Mouse (Mus musculus) kidney, postnatal 0 days (tissue): ENCODE results near the gene Gpr27. TPM values are rescaled to one million over a fixed set of nuclear protein-coding genes. Genes with fewer than 3 reads are reported as not detected.

Experiments
- ATAC-seq: fragments of 200-750 bp; cut with Nextera tagmentation; replicated peaks from 2 replicates; pipeline ENCODE4 v1.8.0; 2017; ENCODE audit warnings: low read depth, moderate number of reproducible peaks, moderate TSS enrichment, moderate library complexity; ENCODE audit not compliant: low FRiP score
- DNase-seq: peaks from one replicate; pipeline ENCODE4 v3.0.0-alpha.2; 2016; ENCODE audit warnings: low spot score
- H3K27ac ChIP-seq: fragments of 300-500 bp; sonication (generic); 2 replicates; pipeline ENCODE4 v1.5.1; 2014; ENCODE audit warnings: mild to moderate bottlenecking
- H3K27me3 ChIP-seq: fragments of 300-500 bp; sonication (generic); 2 replicates; pipeline ENCODE4 v1.6.1; 2014; ENCODE audit warnings: low read length, mixed read lengths; ENCODE audit not compliant: insufficient read depth
- H3K36me3 ChIP-seq: fragments of 300-500 bp; sonication (generic); 2 replicates; pipeline ENCODE4 v1.6.1; 2014; ENCODE audit warnings: low read length, mixed read lengths; ENCODE audit not compliant: insufficient read depth
- H3K4me1 ChIP-seq: fragments of 300-500 bp; sonication (generic); replicated peaks from 2 replicates; pipeline ENCODE4 v1.6.1; 2014; ENCODE audit warnings: antibody characterized with exemption, low read length, mixed read lengths; ENCODE audit not compliant: insufficient read depth
- H3K4me2 ChIP-seq: fragments of 300-500 bp; sonication (generic); 2 replicates; pipeline ENCODE4 v1.6.1; 2014; ENCODE audit warnings: mild to moderate bottlenecking, low read length, moderate library complexity, mixed read lengths
- H3K4me3 ChIP-seq: fragments of 300-500 bp; sonication (generic); replicated peaks from 2 replicates; pipeline ENCODE4 v1.5.1; 2014; ENCODE audit warnings: low read depth, low read length
- H3K9ac ChIP-seq: fragments of 300-500 bp; sonication (generic); 2 replicates; pipeline ENCODE4 v1.6.1; 2014; ENCODE audit warnings: low read depth, low read length
- H3K9me3 ChIP-seq: fragments of 300-500 bp; sonication (generic); replicated peaks from 2 replicates; pipeline ENCODE4 v1.6.1; 2016; ENCODE audit warnings: low read length, inconsistent platforms, mixed read lengths
- CTCF ChIP-seq: IDR thresholded peaks from 2 replicates; pipeline ENCODE4 v1.5.1; 2016; ENCODE audit warnings: antibody characterized with exemption, low read depth, mild to moderate bottlenecking, moderate library complexity
- WGBS: fragments of 180-500 bp; shearing (Covaris S2); extraction: QIAGEN DNeasy Blood & Tissue Kit; methylation state at CpG from one replicate; pipeline ENCODE4 v1.1.7; 2014; 5-methylcytosine and 5-hydroxymethylcytosine counted together
- polyA plus RNA-seq: library from polyadenylated mRNA; unstranded; fragments of >200 nt; fragmentation: Nextera tagmentation; extraction: Ambion mirVana; gene quantifications from 2 replicates; pipeline ENCODE4 v1.2.1, GENCODE M21; 2015

The Gpr27 gene
- polyA plus RNA-seq, 1 experiment from 2014 or later, result 3.3 TPM

- DNase-seq (no peak), ATAC-seq (no peak)
- no peaks in the 10 kb centered on the region for H3K9me3 ChIP-seq
- H3K9ac ChIP-seq, result no peak overlapping the region
- H3K27me3 ChIP-seq, result no peaks in the 10 kb centered on the region
- H3K4me3 ChIP-seq, result no peak overlapping the region
- TF ChIP-seq CTCF, result peak; percentile 57
- no peaks in the 10 kb centered on the region for H3K4me1 ChIP-seq
- 50% methylated on average over 3 of the region's 3 CpGs for WGBS
- no peaks in the 10 kb centered on the region for H3K36me3 ChIP-seq
- H3K27ac ChIP-seq, result no peak overlapping the region
- no peak overlapping the region for H3K4me2 ChIP-seq
These were observed 20.7 kb upstream of the Gpr27 start for GRCm38 (mm10) chr6:99671768-99672167.

- DNase-seq (no peak), ATAC-seq (no peak)
- no peaks in the 10 kb centered on the region for H3K9me3 ChIP-seq
- H3K4me1 ChIP-seq, result no peaks in the 10 kb centered on the region
- no peaks in the 10 kb centered on the region for H3K36me3 ChIP-seq
- H3K9ac ChIP-seq, result no peak overlapping the region
- no peak for TF ChIP-seq CTCF
- H3K27me3 ChIP-seq, result no peaks in the 10 kb centered on the region
- no peak overlapping the region for H3K4me3 ChIP-seq
- H3K27ac ChIP-seq, result no peak overlapping the region
- WGBS, result 82% methylated on average over 4 of the region's 4 CpGs
- no peak overlapping the region for H3K4me2 ChIP-seq
These were observed 18.0 kb upstream of the Gpr27 start for GRCm38 (mm10) chr6:99674482-99674881.

GRCm38 (mm10) chr6:99677325-99677724 lies 15.2 kb upstream of the Gpr27 start:
- ATAC-seq (no peak), DNase-seq (no peak)
- no peak overlapping the region for H3K27ac ChIP-seq
- H3K4me1 ChIP-seq, result no peaks in the 10 kb centered on the region
- WGBS, result 81% methylated on average over 8 of the region's 8 CpGs
- TF ChIP-seq CTCF, result no peak
- H3K27me3 ChIP-seq, result no peaks in the 10 kb centered on the region
- no peaks in the 10 kb centered on the region for H3K9me3 ChIP-seq
- H3K9ac ChIP-seq, result no peak overlapping the region
- no peaks in the 10 kb centered on the region for H3K36me3 ChIP-seq
- H3K4me2 ChIP-seq, result no peak overlapping the region
- no peak overlapping the region for H3K4me3 ChIP-seq

- DNase-seq, result no peak
- H3K4me3 ChIP-seq, result no peak overlapping the region
- no peak overlapping the region for H3K9ac ChIP-seq
- no peaks in the 10 kb centered on the region for H3K4me1 ChIP-seq
- WGBS, result 87% methylated on average over 11 of the region's 11 CpGs
- H3K36me3 ChIP-seq, result no peaks in the 10 kb centered on the region
- no peaks in the 10 kb centered on the region for H3K27me3 ChIP-seq
- no peak overlapping the region for H3K27ac ChIP-seq
- TF ChIP-seq CTCF, result no peak
- H3K9me3 ChIP-seq, result no peaks in the 10 kb centered on the region
- ATAC-seq, result no peak
- no peak overlapping the region for H3K4me2 ChIP-seq
These were observed 14.4 kb upstream of the Gpr27 start for GRCm38 (mm10) chr6:99678108-99678507.

GRCm38 (mm10) chr6:99683974-99684373 lies 8.5 kb upstream of the Gpr27 start:
- no peak for DNase-seq
- H3K27ac ChIP-seq, result no peak overlapping the region
- H3K4me1 ChIP-seq, result no peaks in the 10 kb centered on the region
- no peaks in the 10 kb centered on the region for H3K27me3 ChIP-seq
- H3K9me3 ChIP-seq, result no peaks in the 10 kb centered on the region
- WGBS, result 90% methylated on average over 5 of the region's 5 CpGs
- TF ChIP-seq CTCF, result no peak
- no peak overlapping the region for H3K9ac ChIP-seq
- H3K4me3 ChIP-seq, result no peak overlapping the region
- H3K36me3 ChIP-seq, result no peaks in the 10 kb centered on the region
- no peak for ATAC-seq
- no peak overlapping the region for H3K4me2 ChIP-seq

- DNase-seq, result peak; percentile 42
- 60% methylated on average over 5 of the region's 5 CpGs for WGBS
- no peak overlapping the region for H3K27ac ChIP-seq
These were observed 7.6 kb upstream of the Gpr27 start for GRCm38 (mm10) chr6:99684899-99685298.

GRCm38 (mm10) chr6:99688513-99688912 lies 4.0 kb upstream of the Gpr27 start:
- Histone ChIP-seq H3K9me3 (no peaks in the 10 kb centered on the region), H3K4me3 (no peak overlapping the region), H3K4me1 (no peaks in the 10 kb centered on the region), H3K36me3 (no peaks in the 10 kb centered on the region), H3K9ac (no peak overlapping the region), H3K4me2 (no peak overlapping the region), H3K27me3 (peaks cover 19% of the 10 kb centered on the region), H3K27ac (no peak overlapping the region)
- 78% methylated on average over 6 of the region's 6 CpGs for WGBS
- no peak for DNase-seq
- no peak for TF ChIP-seq CTCF
- no peak for ATAC-seq

More at GRCm38 (mm10) chr6:99684899-99685298, 7.6 kb upstream of the Gpr27 start:
- peak; percentile 77 for TF ChIP-seq CTCF
- no peak overlapping the region for H3K9ac ChIP-seq
- no peak overlapping the region for H3K4me2 ChIP-seq
- no peaks in the 10 kb centered on the region for H3K27me3 ChIP-seq
- H3K36me3 ChIP-seq, result no peaks in the 10 kb centered on the region
- H3K9me3 ChIP-seq, result no peaks in the 10 kb centered on the region
- H3K4me1 ChIP-seq, result no peaks in the 10 kb centered on the region
- H3K4me3 ChIP-seq, result no peak overlapping the region
- ATAC-seq, result no peak; the same call in 1 of the 2 replicates
